Mouse (Mus musculus) C2C12 (cell line): ENCODE measurements around the gene Rplp1.

ENCODE experiments used
- CTCF ChIP-seq: IDR thresholded peaks from one replicate; pipeline ENCODE4 v1.5.1; 2011; ENCODE audit not compliant: control insufficient read depth, insufficient read depth, insufficient read length
- MAX ChIP-seq: IDR thresholded peaks from one replicate; pipeline ENCODE4 v1.6.1; 2011; ENCODE audit warnings: mild to moderate bottlenecking, control low read depth
- USF1 ChIP-seq: IDR thresholded peaks from one replicate; pipeline ENCODE4 v1.6.1; 2011; ENCODE audit warnings: low read depth, mild to moderate bottlenecking, control low read depth, moderate library complexity

- TF ChIP-seq CTCF (no peak), MAX (no peak), USF1 (no peak)
Measured at GRCm38 (mm10) chr9:61920331-61920730, 6.0 kb upstream of the Rplp1 start.
